22 mouse cellular contexts compared by ENCODE assay signal in the genomic region with DNA sequence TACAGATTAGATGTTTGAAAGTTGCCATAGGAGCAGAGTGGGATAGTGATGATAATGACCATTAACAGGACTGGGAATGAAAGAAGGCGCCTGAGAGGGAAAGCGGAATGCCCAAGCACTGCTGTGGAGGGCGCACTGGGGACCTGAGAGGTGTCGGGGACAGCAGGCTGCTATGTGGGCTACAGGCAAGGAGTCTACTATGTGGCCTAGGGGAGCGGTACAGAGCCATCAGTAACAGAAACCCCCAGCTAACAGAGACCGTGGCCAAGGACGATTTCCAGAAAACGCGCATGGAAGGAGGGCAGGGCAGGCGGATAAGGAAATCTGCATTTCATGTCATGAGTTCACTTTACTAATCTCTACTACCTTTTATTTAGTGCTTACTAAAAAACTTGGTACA. TPM values are rescaled to one million over a fixed set of nuclear protein-coding genes. Genes with fewer than 3 reads are reported as not detected.
DNase-seq lines count a peak whose midpoint lies in the region; ATAC-seq and TF ChIP-seq lines count a peak whose summit lies in the region.
"Had no signal": no experiment of that assay in that cellular context is flagged by ENCODE, and none has a peak within 500 bp of the region (broad histone marks: within the 10 kb centered on the region; RNA-seq: fewer than 3 reads in every experiment).

No protein-coding gene starts in this region.

- H3K4me1 ChIP-seq in heart, adult 2 months (ENCODE audit: control insufficient read depth, insufficient read depth, low read length), result peaks cover 4% of the 10 kb centered on the region; the same call in 1 of the 2 replicates
- H3K4me1 ChIP-seq in stomach, embryonic 14.5 days (ENCODE audit: control insufficient read depth, insufficient read depth, low read length), result no peaks in the 10 kb centered on the region
- H3K4me1 ChIP-seq in stomach, postnatal 0 days (replicated peaks; ENCODE audit: control insufficient read depth, insufficient read depth), result no peaks in the 10 kb centered on the region
- no peaks in the 10 kb centered on the region for H3K4me1 ChIP-seq in midbrain, postnatal 0 days (ENCODE audit: insufficient read depth, low read length)
- H3K4me1 ChIP-seq: forebrain, embryonic 13.5 days; hindbrain, embryonic 10.5 days; liver, embryonic 13.5 days; midbrain, embryonic 12.5 days had no signal

- peak overlapping the region; percentile 26; the same call in 1 of the 2 replicates for H3K4me3 ChIP-seq in heart, adult 2 months
- no peak overlapping the region for H3K4me3 ChIP-seq in stomach, embryonic 14.5 days (ENCODE audit: low read depth, low read length)
- no peak overlapping the region for H3K4me3 ChIP-seq in stomach, postnatal 0 days (ENCODE audit: low read depth, low read length)
- no peak overlapping the region for H3K4me3 ChIP-seq in midbrain, postnatal 0 days (ENCODE audit: low read depth, low read length)
- H3K4me3 ChIP-seq: embryonic facial prominence, embryonic 12.5 days; erythroblast, embryonic 14.5 days; forebrain, embryonic 13.5 days; hindbrain, embryonic 10.5 days; limb, embryonic 12.5 days; liver, embryonic 13.5 days; midbrain, embryonic 12.5 days; myocyte had no signal

- TF ChIP-seq EP300 in heart, adult 2 months (IDR thresholded peaks at IDR 0.05; ENCODE audit: insufficient read depth, low read depth, low read length), result no peak
- no peak for TF ChIP-seq EP300 in stomach, postnatal 0 days (optimal IDR thresholded peaks at IDR 0.05)

- H3K79me2 ChIP-seq in heart, adult 2 months (replicated peaks; ENCODE audit: control insufficient read depth, insufficient read depth, low read length), result 0 out of 2 replicates have a peak, but pooled peaks cover 2% of the 10 kb centered on the region

- no peak for DNase-seq in heart, adult 2 months
- DNase-seq in heart, postnatal 36 days, result no peak
- no peak for DNase-seq in stomach, postnatal 0 days (ENCODE audit: low spot score)
- peak; percentile 27 to 38 for DNase-seq in heart, postnatal 10 days
- no peak for DNase-seq in midbrain, postnatal 0 days (ENCODE audit: low spot score)
- DNase-seq in frontal cortex, postnatal 25 days (ENCODE audit: low spot score in 2 of 2), result no peak
- DNase-seq in c-Kit-positive CD71-positive TER-119-positive erythroid progenitor cells, embryonic 14.5 days (ENCODE audit: low spot score), result no peak
- DNase-seq: cerebellum, adult 9-11 months; gastrocnemius, postnatal 14 days; kidney, adult 9 months; kidney, postnatal 36 days; liver, embryonic 13.5 days; lung, postnatal 36 days had no signal

- 64% methylated on average over 10 of the region's 10 CpGs for WGBS in heart, adult 2 months
- 93% methylated on average over 10 of the region's 10 CpGs for WGBS in stomach, embryonic 14.5 days
- WGBS in stomach, postnatal 0 days, result 83% methylated on average over 10 of the region's 10 CpGs
- WGBS in midbrain, postnatal 0 days, result 98% methylated on average over 10 of the region's 10 CpGs

- H3K27me3 ChIP-seq in heart, adult 2 months (ENCODE audit: control insufficient read depth, insufficient read depth, low read length), result no peaks in the 10 kb centered on the region
- H3K27me3 ChIP-seq in stomach, embryonic 14.5 days (ENCODE audit: control insufficient read depth, insufficient read depth, low read length), result no peaks in the 10 kb centered on the region
- H3K27me3 ChIP-seq in stomach, postnatal 0 days (ENCODE audit: control insufficient read depth, insufficient read depth, low read length), result no peaks in the 10 kb centered on the region
- no peaks in the 10 kb centered on the region for H3K27me3 ChIP-seq in midbrain, postnatal 0 days (ENCODE audit: insufficient read depth, low read length)
- H3K27me3 ChIP-seq: embryonic facial prominence, embryonic 12.5 days; forebrain, embryonic 13.5 days; limb, embryonic 12.5 days; liver, embryonic 13.5 days; midbrain, embryonic 12.5 days had no signal

- peaks cover 21% of the 10 kb centered on the region for H3K36me3 ChIP-seq in heart, adult 2 months (ENCODE audit: control insufficient read depth, insufficient read depth, low read length)
- no peaks in the 10 kb centered on the region; the same call in 1 of the 2 replicates for H3K36me3 ChIP-seq in stomach, embryonic 14.5 days (ENCODE audit: control insufficient read depth, insufficient read depth, low read length)
- peaks cover 5% of the 10 kb centered on the region; the same call in 1 of the 2 replicates for H3K36me3 ChIP-seq in stomach, postnatal 0 days (ENCODE audit: control insufficient read depth, insufficient read depth, low read length)
- H3K36me3 ChIP-seq in midbrain, postnatal 0 days (ENCODE audit: insufficient read depth, low read length), result no peaks in the 10 kb centered on the region
- H3K36me3 ChIP-seq: embryonic facial prominence, embryonic 12.5 days; liver, embryonic 13.5 days had no signal

- no peak overlapping the region for H3K4me2 ChIP-seq in stomach, embryonic 14.5 days (replicated peaks; ENCODE audit: low read depth, low read length)
- no peak overlapping the region for H3K4me2 ChIP-seq in stomach, postnatal 0 days (replicated peaks; ENCODE audit: low read depth)
- H3K4me2 ChIP-seq in midbrain, postnatal 0 days (ENCODE audit: low read depth, low read length, poor library complexity, severe bottlenecking), result no peak overlapping the region
- H3K4me2 ChIP-seq: embryonic facial prominence, embryonic 12.5 days; forebrain, embryonic 13.5 days; liver, embryonic 13.5 days; lung, embryonic 14.5 days; midbrain, embryonic 12.5 days had no signal

- peak overlapping the region; percentile 84 for H3K27ac ChIP-seq in heart, adult 2 months
- 0 out of 2 replicates have a peak overlapping the region, but pooled peaks have one; percentile 21 for H3K27ac ChIP-seq in stomach, embryonic 14.5 days (ENCODE audit: low read length)
- H3K27ac ChIP-seq in stomach, postnatal 0 days (replicated peaks), result no peak overlapping the region
- no peak overlapping the region for H3K27ac ChIP-seq in midbrain, postnatal 0 days (ENCODE audit: low read depth, low read length)
- H3K27ac ChIP-seq: embryonic facial prominence, embryonic 12.5 days; forebrain, embryonic 13.5 days; hindbrain, embryonic 10.5 days; limb, embryonic 12.5 days; liver, embryonic 13.5 days; midbrain, embryonic 12.5 days had no signal

- peaks cover 3% of the 10 kb centered on the region; the same call in 1 of the 2 replicates for H3K9me3 ChIP-seq in stomach, embryonic 14.5 days (ENCODE audit: control insufficient read depth, low read depth, low read length)
- H3K9me3 ChIP-seq in stomach, postnatal 0 days (ENCODE audit: control insufficient read depth, low read length), result no peaks in the 10 kb centered on the region
- H3K9me3 ChIP-seq in midbrain, postnatal 0 days (ENCODE audit: low read length), result no peaks in the 10 kb centered on the region
- H3K9me3 ChIP-seq: embryonic facial prominence, embryonic 12.5 days; forebrain, embryonic 13.5 days; hindbrain, embryonic 10.5 days; limb, embryonic 12.5 days; liver, embryonic 13.5 days; midbrain, embryonic 12.5 days had no signal

- H3K9ac ChIP-seq in heart, adult 2 months (ENCODE audit: low read depth, low read length), result peak overlapping the region; percentile 69
- H3K9ac ChIP-seq in stomach, embryonic 14.5 days (replicated peaks; ENCODE audit: low read depth, low read length), result no peak overlapping the region
- no peak overlapping the region for H3K9ac ChIP-seq in stomach, postnatal 0 days (ENCODE audit: low read length)
- no peak overlapping the region for H3K9ac ChIP-seq in midbrain, postnatal 0 days (replicated peaks; ENCODE audit: low read length, poor library complexity, severe bottlenecking)
- H3K9ac ChIP-seq: embryonic facial prominence, embryonic 12.5 days; forebrain, embryonic 13.5 days; limb, embryonic 12.5 days; liver, embryonic 13.5 days; lung, embryonic 14.5 days; midbrain, embryonic 12.5 days had no signal

- intact Hi-C loops in heart, adult 2 months (cut with DNase I), result no loop called here
- intact Hi-C loops in heart, postnatal 36 days (cut with DNase I), result no loop called here
- intact Hi-C loops in heart, postnatal 10 days (cut with DNase I), result no loop called here

- TF ChIP-seq CTCF in heart, adult 2 months (IDR thresholded peaks at IDR 0.05), result no peak
- no peak for TF ChIP-seq CTCF in stomach, postnatal 0 days (IDR thresholded peaks at IDR 0.05; ENCODE audit: low read depth)
- no peak for TF ChIP-seq CTCF in midbrain, postnatal 0 days (IDR thresholded peaks at IDR 0.05)

- no peak for TF ChIP-seq POLR2A in heart, adult 2 months (IDR thresholded peaks at IDR 0.05; ENCODE audit: insufficient read depth, low read depth, low read length)

- no peak for ATAC-seq in stomach, embryonic 14.5 days (ENCODE audit: insufficient number of reproducible peaks, insufficient read depth, low FRiP score, low read depth)
- no peak for ATAC-seq in stomach, postnatal 0 days (ENCODE audit: low FRiP score, low TSS enrichment)
- no peak for ATAC-seq in midbrain, postnatal 0 days (ENCODE audit: low FRiP score)
- ATAC-seq: forebrain, embryonic 13.5 days had no signal

RNA-seq across cellular contexts. Expression of a gene that starts 45.4 kb away (rescaled TPM):
- 10 to 100 TPM; 15.9 to 16.6 TPM for total RNA-seq in heart, adult 2 months (2021)
- 6.5 and 11.1 TPM in 2 replicates for polyA plus RNA-seq in heart, adult 2 months (2012; rRNA removed)
- total RNA-seq in heart, postnatal 36 days (2021), result 10 to 100 TPM; 15.4 to 16.7 TPM
- polyA plus RNA-seq in stomach, embryonic 14.5 days (2014; fragmentation: Nextera tagmentation; extraction: Ambion mirVana), result 38.3 and 38.7 TPM in 2 replicates
- polyA plus RNA-seq in stomach, postnatal 0 days (2015; fragmentation: Nextera tagmentation; extraction: Ambion mirVana), result 22.7 and 23.4 TPM in 2 replicates
- 10 to 100 TPM; 11.7 to 15.3 TPM for total RNA-seq in heart, postnatal 10 days (2021)
- total RNA-seq in midbrain, postnatal 0 days (2014; rRNA removed), result 5.1 and 8.6 TPM in 2 replicates
- 11.1 and 11.2 TPM in 2 replicates for polyA plus RNA-seq in midbrain, postnatal 0 days (2015; fragmentation: Nextera tagmentation; extraction: Ambion mirVana)

Comparison
In these comparisons a context has a peak if more than half of its experiments do, and no peak if none do; other contexts are left out.
1. DNase-seq: peak in heart, postnatal 10 days (2 of 2); none in heart, adult 2 months (0 of 2), heart, postnatal 36 days (0 of 2), stomach, postnatal 0 days (single experiment), midbrain, postnatal 0 days (single experiment), frontal cortex, postnatal 25 days (0 of 2) and c-Kit-positive CD71-positive TER-119-positive erythroid progenitor cells, embryonic 14.5 days (single experiment).
2. H3K27ac ChIP-seq: peak in heart, adult 2 months (single experiment) and stomach, embryonic 14.5 days (single experiment); none in stomach, postnatal 0 days (single experiment) and midbrain, postnatal 0 days (single experiment).